Mouse (Mus musculus) lung, embryonic 15.5 days (tissue): Measurements from ENCODE around the gene Tmem120b. TPM values are rescaled to one million over a fixed set of nuclear protein-coding genes. Genes with fewer than 3 reads are reported as not detected.
A peak's percentile ranks its signal among the peaks of the same experiment; 100 is the strongest.

ENCODE experiments used
- ATAC-seq: fragments of 200-750 bp; cut with Nextera tagmentation; 2 replicates; pipeline ENCODE4 v1.8.0; 2017; ENCODE audit warnings: moderate number of reproducible peaks, borderline replicate concordance; ENCODE audit not compliant: low FRiP score, low TSS enrichment; ENCODE audit errors: extremely low read depth
- H3K27ac ChIP-seq: fragments of 300-500 bp; sonication (generic); 2 replicates; pipeline ENCODE4 v1.5.1; 2015; ENCODE audit warnings: moderate library complexity, mild to moderate bottlenecking, inconsistent platforms
- H3K27me3 ChIP-seq: fragments of 300-500 bp; sonication (generic); 2 replicates; pipeline ENCODE4 v1.6.1; 2015; ENCODE audit warnings: inconsistent platforms
- H3K36me3 ChIP-seq: fragments of 300-500 bp; sonication (generic); 2 replicates; pipeline ENCODE4 v1.6.1; 2015; ENCODE audit warnings: inconsistent platforms
- H3K4me1 ChIP-seq: fragments of 300-500 bp; sonication (generic); 2 replicates; pipeline ENCODE4 v1.6.1; 2015; ENCODE audit warnings: inconsistent platforms
- H3K4me2 ChIP-seq: fragments of 300-500 bp; sonication (generic); 2 replicates; pipeline ENCODE4 v1.6.1; 2015; ENCODE audit warnings: inconsistent platforms, mild to moderate bottlenecking, moderate library complexity
- H3K4me3 ChIP-seq: fragments of 300-500 bp; sonication (generic); 2 replicates; pipeline ENCODE4 v1.5.1; 2015; ENCODE audit warnings: mild to moderate bottlenecking, inconsistent platforms
- H3K9ac ChIP-seq: fragments of 300-500 bp; sonication (generic); 2 replicates; pipeline ENCODE4 v1.6.1; 2015; ENCODE audit warnings: inconsistent platforms
- H3K9me3 ChIP-seq: fragments of 300-500 bp; sonication (generic); 2 replicates; pipeline ENCODE4 v1.6.1; 2016; ENCODE audit warnings: inconsistent platforms
- WGBS: fragments of 180-500 bp; shearing (Covaris S2); methylation state at CpG from one replicate; pipeline ENCODE4 v1.1.7; 2015; 5-methylcytosine and 5-hydroxymethylcytosine counted together
- polyA plus RNA-seq: library from polyadenylated mRNA; unstranded; fragments of >200 nt; fragmentation: Nextera tagmentation; extraction: Ambion mirVana; gene quantifications from 2 replicates; pipeline ENCODE4 v1.2.1, GENCODE M21; 2015

Gene Tmem120b
- polyA plus RNA-seq, result 12.8 and 14.0 TPM in 2 replicates

GRCm38 (mm10) chr5:123068115-123068514 is at the start of gene Tmem120b:
Gene Tmem120b, plus strand, starts transcription at chr5:123068415.
- no peak for ATAC-seq
- no peak within 1 kb of the TSS for H3K4me3 ChIP-seq
- H3K4me2 ChIP-seq, result 0 out of 2 replicates have a peak within 1 kb of the TSS, but pooled peaks have one; percentile 3
- 0 out of 2 replicates have a peak, but pooled peaks cover 4% of the 10 kb centered on the region for H3K4me1 ChIP-seq
- no peak within 1 kb of the TSS for H3K9ac ChIP-seq
- no peaks in the 10 kb centered on the region for H3K27me3 ChIP-seq
- no peaks in the 10 kb centered on the region for H3K9me3 ChIP-seq
- H3K27ac ChIP-seq, result no peak within 1 kb of the TSS; the same call in 1 of the 2 replicates
- H3K36me3 ChIP-seq, result no peaks in the 10 kb centered on the region
- 85% methylated on average over 12 of the region's 12 CpGs for WGBS

- Histone ChIP-seq H3K27me3 (no peaks in the 10 kb centered on the region), H3K9ac (no peak overlapping the region), H3K27ac (peak overlapping the region; percentile 66), H3K9me3 (no peaks in the 10 kb centered on the region), H3K36me3 (no peaks in the 10 kb centered on the region), H3K4me2 (peak overlapping the region; percentile 16), H3K4me3 (no peak overlapping the region), H3K4me1 (peaks cover 37% of the 10 kb centered on the region)
- WGBS, result 41% methylated on average over 10 of the region's 10 CpGs
- no peak for ATAC-seq
Observed at GRCm38 (mm10) chr5:123019336-123020016, 48.7 kb upstream of the Tmem120b start.

- Histone ChIP-seq H3K4me2 (no peak overlapping the region), H3K27ac (no peak overlapping the region), H3K4me1 (peaks cover 34% of the 10 kb centered on the region), H3K27me3 (no peaks in the 10 kb centered on the region), H3K4me3 (no peak overlapping the region), H3K9ac (no peak overlapping the region), H3K36me3 (no peaks in the 10 kb centered on the region), H3K9me3 (no peaks in the 10 kb centered on the region)
- 92% methylated on average over 5 of the region's 5 CpGs for WGBS
- no peak for ATAC-seq
Observed at GRCm38 (mm10) chr5:123020426-123020825, 47.8 kb upstream of the Tmem120b start.

GRCm38 (mm10) chr5:123021438-123021837 is 46.8 kb upstream of the Tmem120b start:
- H3K4me1 ChIP-seq, result peaks cover 29% of the 10 kb centered on the region
- ATAC-seq, result no peak
- H3K4me3 ChIP-seq, result no peak overlapping the region
- H3K9me3 ChIP-seq, result no peaks in the 10 kb centered on the region
- no peak overlapping the region for H3K4me2 ChIP-seq
- H3K9ac ChIP-seq, result no peak overlapping the region
- no peak overlapping the region for H3K27ac ChIP-seq
- H3K27me3 ChIP-seq, result no peaks in the 10 kb centered on the region
- 80% methylated on average over 7 of the region's 7 CpGs for WGBS
- H3K36me3 ChIP-seq, result no peaks in the 10 kb centered on the region

- Histone ChIP-seq H3K4me1 (peaks cover 31% of the 10 kb centered on the region), H3K27me3 (no peaks in the 10 kb centered on the region), H3K4me3 (no peak overlapping the region), H3K4me2 (no peak overlapping the region), H3K36me3 (no peaks in the 10 kb centered on the region), H3K9ac (no peak overlapping the region), H3K9me3 (no peaks in the 10 kb centered on the region), H3K27ac (no peak overlapping the region)
- 67% methylated on average over 6 of the region's 6 CpGs for WGBS
- ATAC-seq, result no peak
Observed at GRCm38 (mm10) chr5:123023049-123023448, 45.2 kb upstream of the Tmem120b start.

GRCm38 (mm10) chr5:123024312-123024711 is 43.9 kb upstream of the Tmem120b start:
- Histone ChIP-seq H3K9ac (no peak overlapping the region), H3K27me3 (no peaks in the 10 kb centered on the region), H3K36me3 (peaks cover 3% of the 10 kb centered on the region; the same call in 1 of the 2 replicates), H3K4me1 (peaks cover 23% of the 10 kb centered on the region), H3K27ac (no peak overlapping the region), H3K9me3 (no peaks in the 10 kb centered on the region), H3K4me3 (no peak overlapping the region), H3K4me2 (no peak overlapping the region)
- WGBS, result 77% methylated on average over 6 of the region's 6 CpGs
- ATAC-seq, result no peak

- WGBS, result 72% methylated on average over 9 of the region's 9 CpGs
- no peak for ATAC-seq
- H3K4me1 ChIP-seq, result peaks cover 16% of the 10 kb centered on the region
- no peak overlapping the region for H3K9ac ChIP-seq
- H3K9me3 ChIP-seq, result no peaks in the 10 kb centered on the region
- no peak overlapping the region for H3K4me2 ChIP-seq
- H3K4me3 ChIP-seq, result no peak overlapping the region
- no peaks in the 10 kb centered on the region for H3K27me3 ChIP-seq
- peaks cover 10% of the 10 kb centered on the region; the same call in 1 of the 2 replicates for H3K36me3 ChIP-seq
- no peak overlapping the region for H3K27ac ChIP-seq
Observed at GRCm38 (mm10) chr5:123024965-123025573, 43.1 kb upstream of the Tmem120b start.

GRCm38 (mm10) chr5:123026414-123026813 is 41.8 kb upstream of the Tmem120b start:
- ATAC-seq, result no peak
- H3K27ac ChIP-seq, result no peak overlapping the region
- H3K4me2 ChIP-seq, result no peak overlapping the region
- no peak overlapping the region for H3K4me3 ChIP-seq
- peaks cover 16% of the 10 kb centered on the region for H3K4me1 ChIP-seq
- H3K27me3 ChIP-seq, result no peaks in the 10 kb centered on the region
- 42% methylated on average over 6 of the region's 6 CpGs for WGBS
- H3K9me3 ChIP-seq, result no peaks in the 10 kb centered on the region
- H3K9ac ChIP-seq, result no peak overlapping the region
- H3K36me3 ChIP-seq, result peaks cover 23% of the 10 kb centered on the region; the same call in 1 of the 2 replicates

GRCm38 (mm10) chr5:123027436-123027835 is 40.8 kb upstream of the Tmem120b start:
- ATAC-seq, result no peak
- no peak overlapping the region; the same call in 1 of the 2 replicates for H3K9ac ChIP-seq
- no peak overlapping the region for H3K4me3 ChIP-seq
- H3K27me3 ChIP-seq, result no peaks in the 10 kb centered on the region
- H3K4me2 ChIP-seq, result no peak overlapping the region
- WGBS, result 48% methylated on average over 6 of the region's 6 CpGs
- H3K9me3 ChIP-seq, result no peaks in the 10 kb centered on the region
- peaks cover 33% of the 10 kb centered on the region; the same call in 1 of the 2 replicates for H3K36me3 ChIP-seq
- no peak overlapping the region for H3K27ac ChIP-seq
- peaks cover 16% of the 10 kb centered on the region for H3K4me1 ChIP-seq

- no peak overlapping the region for H3K4me2 ChIP-seq
- no peaks in the 10 kb centered on the region for H3K9me3 ChIP-seq
- no peak overlapping the region for H3K27ac ChIP-seq
- no peak for ATAC-seq
- H3K27me3 ChIP-seq, result no peaks in the 10 kb centered on the region
- peaks cover 16% of the 10 kb centered on the region for H3K4me1 ChIP-seq
- no peak overlapping the region for H3K9ac ChIP-seq
- 87% methylated on average over 7 of the region's 7 CpGs for WGBS
- peaks cover 33% of the 10 kb centered on the region; the same call in 1 of the 2 replicates for H3K36me3 ChIP-seq
- no peak overlapping the region for H3K4me3 ChIP-seq
Observed at GRCm38 (mm10) chr5:123029729-123030128, 38.5 kb upstream of the Tmem120b start.

- ATAC-seq, result no peak
- peaks cover 22% of the 10 kb centered on the region for H3K4me1 ChIP-seq
- no peaks in the 10 kb centered on the region for H3K9me3 ChIP-seq
- H3K36me3 ChIP-seq, result peaks cover 33% of the 10 kb centered on the region; the same call in 1 of the 2 replicates
- no peaks in the 10 kb centered on the region for H3K27me3 ChIP-seq
- H3K4me3 ChIP-seq, result no peak overlapping the region
- H3K9ac ChIP-seq, result no peak overlapping the region
- no peak overlapping the region for H3K4me2 ChIP-seq
- H3K27ac ChIP-seq, result no peak overlapping the region
- 81% methylated on average over 3 of the region's 3 CpGs for WGBS
Observed at GRCm38 (mm10) chr5:123031312-123031711, 36.9 kb upstream of the Tmem120b start.

- no peak overlapping the region for H3K9ac ChIP-seq
- H3K4me2 ChIP-seq, result no peak overlapping the region
- no peak overlapping the region for H3K27ac ChIP-seq
- H3K9me3 ChIP-seq, result no peaks in the 10 kb centered on the region
- ATAC-seq, result no peak
- whole genome bisulfite sequencing, result 73% methylated on average over 7 of the region's 7 CpGs
- no peak overlapping the region for H3K4me3 ChIP-seq
- no peaks in the 10 kb centered on the region for H3K27me3 ChIP-seq
- peaks cover 33% of the 10 kb centered on the region; the same call in 1 of the 2 replicates for H3K36me3 ChIP-seq
- peaks cover 9% of the 10 kb centered on the region for H3K4me1 ChIP-seq
Observed at GRCm38 (mm10) chr5:123033646-123034160, 34.5 kb upstream of the Tmem120b start.
